In genomic region chr7:143738601-143739006, GRCm38 (mm10) we compare ENCODE assay signal across 8 mouse cellular contexts. TPM values are rescaled to one million over a fixed set of nuclear protein-coding genes. Genes with fewer than 3 reads are reported as not detected.
DNase-seq lines count a peak whose midpoint lies in the region; ATAC-seq lines count a peak whose summit lies in the region.

No protein-coding gene starts in this region.

- H3K4me1 ChIP-seq in heart, embryonic 13.5 days, result peaks cover 47% of the 10 kb centered on the region
- peaks cover 26% of the 10 kb centered on the region for H3K4me1 ChIP-seq in midbrain, embryonic 14.5 days (ENCODE audit: control insufficient read depth, insufficient read depth, low read length)

- H3K27me3 ChIP-seq in heart, embryonic 13.5 days (replicated peaks), result peaks cover 26% of the 10 kb centered on the region; the same call in 1 of the 2 replicates
- no peaks in the 10 kb centered on the region for H3K27me3 ChIP-seq in midbrain, embryonic 14.5 days (ENCODE audit: control insufficient read depth, insufficient read depth, low read length)

- 0 out of 2 replicates have a peak, but pooled peaks have one; percentile 16 for ATAC-seq in heart, embryonic 13.5 days (ENCODE audit: extremely low read depth, insufficient number of reproducible peaks, low FRiP score, low TSS enrichment)
- ATAC-seq in midbrain, embryonic 14.5 days (ENCODE audit: low FRiP score, low TSS enrichment), result no peak

- H3K27ac ChIP-seq in heart, embryonic 13.5 days (replicated peaks), result peak overlapping the region; percentile 84
- peak overlapping the region; percentile 67 for H3K27ac ChIP-seq in midbrain, embryonic 14.5 days (replicated peaks; ENCODE audit: low read depth, low read length)

- 8% methylated on average over 5 of the region's 5 CpGs for WGBS in heart, embryonic 13.5 days
- 24% methylated on average over 5 of the region's 5 CpGs for WGBS in midbrain, embryonic 14.5 days

- DNase-seq in right cerebral cortex, adult 2 months (ENCODE audit: low spot score in 2 of 2), result peak; percentile 13 to 21
- DNase-seq in right cerebral cortex, postnatal 36 days (ENCODE audit: low spot score in 2 of 2), result no peak
- peak; percentile 35 to 45 for DNase-seq in kidney, postnatal 36 days
- peak; percentile 56 for DNase-seq in midbrain, embryonic 14.5 days
- no peak for DNase-seq in cerebellum, adult 9-11 months
- no peak for DNase-seq in left cerebral cortex, adult 11 months (ENCODE audit: low spot score)
- DNase-seq in thymus, postnatal 4 days, result no peak

- peak overlapping the region; percentile 68 for H3K4me3 ChIP-seq in heart, embryonic 13.5 days
- peak overlapping the region; percentile 83 for H3K4me3 ChIP-seq in midbrain, embryonic 14.5 days (replicated peaks; ENCODE audit: low read depth, low read length)

- H3K4me2 ChIP-seq in heart, embryonic 13.5 days, result peak overlapping the region; percentile 87
- peak overlapping the region; percentile 79 for H3K4me2 ChIP-seq in midbrain, embryonic 14.5 days (ENCODE audit: low read length)

- peak overlapping the region; percentile 92 for H3K9ac ChIP-seq in heart, embryonic 13.5 days
- peak overlapping the region; percentile 94 for H3K9ac ChIP-seq in midbrain, embryonic 14.5 days (replicated peaks; ENCODE audit: low read length)

- peaks cover 24% of the 10 kb centered on the region for H3K36me3 ChIP-seq in heart, embryonic 13.5 days
- no peaks in the 10 kb centered on the region for H3K36me3 ChIP-seq in midbrain, embryonic 14.5 days (ENCODE audit: control insufficient read depth, insufficient read depth, low read length)

- H3K9me3 ChIP-seq in heart, embryonic 13.5 days, result no peaks in the 10 kb centered on the region
- no peaks in the 10 kb centered on the region for H3K9me3 ChIP-seq in midbrain, embryonic 14.5 days (ENCODE audit: control insufficient read depth, low read length)

RNA-seq across cellular contexts. Expression of gene Osbpl5, which starts 18.2 kb away (rescaled TPM):
- polyA plus RNA-seq in heart, embryonic 13.5 days (2015; fragmentation: Nextera tagmentation; extraction: Ambion mirVana), result 34.8 and 36.2 TPM in 2 replicates
- polyA plus RNA-seq in midbrain, embryonic 14.5 days (2014; fragmentation: Nextera tagmentation; extraction: Ambion mirVana), result 30.1 and 33.2 TPM in 2 replicates

RNA-seq across cellular contexts. Expression of gene Mrgprg, which starts 28.2 kb away (rescaled TPM):
- polyA plus RNA-seq in heart, embryonic 13.5 days (2015; fragmentation: Nextera tagmentation; extraction: Ambion mirVana), result not detected in 2 replicates
- polyA plus RNA-seq in midbrain, embryonic 14.5 days (2014; fragmentation: Nextera tagmentation; extraction: Ambion mirVana), result not detected in 2 replicates

RNA-seq across cellular contexts. Expression of gene Mrgpre, which starts 45.7 kb away (rescaled TPM):
- polyA plus RNA-seq in heart, embryonic 13.5 days (2015; fragmentation: Nextera tagmentation; extraction: Ambion mirVana), result 1.8 and 1.9 TPM in 2 replicates
- 6.9 and 7.2 TPM in 2 replicates for polyA plus RNA-seq in midbrain, embryonic 14.5 days (2014; fragmentation: Nextera tagmentation; extraction: Ambion mirVana)

RNA-seq across cellular contexts. Expression of gene Tnfrsf23, which starts 52.9 kb away (rescaled TPM):
- 2.4 and 3.1 TPM in 2 replicates for polyA plus RNA-seq in heart, embryonic 13.5 days (2015; fragmentation: Nextera tagmentation; extraction: Ambion mirVana)
- polyA plus RNA-seq in midbrain, embryonic 14.5 days (2014; fragmentation: Nextera tagmentation; extraction: Ambion mirVana), result 0.75 and 1.2 TPM in 2 replicates

Comparison
In these comparisons a context has a peak if more than half of its experiments do, and no peak if none do; other contexts are left out.
1. DNase-seq: peak in right cerebral cortex, adult 2 months (2 of 2), kidney, postnatal 36 days (2 of 2) and midbrain, embryonic 14.5 days (single experiment); none in right cerebral cortex, postnatal 36 days (0 of 2), cerebellum, adult 9-11 months (single experiment), left cerebral cortex, adult 11 months (single experiment) and thymus, postnatal 4 days (single experiment).